Mouse (Mus musculus) naive thymus-derived CD4-positive, alpha-beta T cell, adult 2 months (primary cell): ENCODE data around the gene Slc22a7.
A peak's percentile ranks its signal among the peaks of the same experiment; 100 is the strongest.

Experiments used
- DNase-seq: peaks from one replicate; pipeline ENCODE4 v3.0.0-alpha.2; 2011; ENCODE audit warnings: low read depth

The Slc22a7 gene

DNA sequence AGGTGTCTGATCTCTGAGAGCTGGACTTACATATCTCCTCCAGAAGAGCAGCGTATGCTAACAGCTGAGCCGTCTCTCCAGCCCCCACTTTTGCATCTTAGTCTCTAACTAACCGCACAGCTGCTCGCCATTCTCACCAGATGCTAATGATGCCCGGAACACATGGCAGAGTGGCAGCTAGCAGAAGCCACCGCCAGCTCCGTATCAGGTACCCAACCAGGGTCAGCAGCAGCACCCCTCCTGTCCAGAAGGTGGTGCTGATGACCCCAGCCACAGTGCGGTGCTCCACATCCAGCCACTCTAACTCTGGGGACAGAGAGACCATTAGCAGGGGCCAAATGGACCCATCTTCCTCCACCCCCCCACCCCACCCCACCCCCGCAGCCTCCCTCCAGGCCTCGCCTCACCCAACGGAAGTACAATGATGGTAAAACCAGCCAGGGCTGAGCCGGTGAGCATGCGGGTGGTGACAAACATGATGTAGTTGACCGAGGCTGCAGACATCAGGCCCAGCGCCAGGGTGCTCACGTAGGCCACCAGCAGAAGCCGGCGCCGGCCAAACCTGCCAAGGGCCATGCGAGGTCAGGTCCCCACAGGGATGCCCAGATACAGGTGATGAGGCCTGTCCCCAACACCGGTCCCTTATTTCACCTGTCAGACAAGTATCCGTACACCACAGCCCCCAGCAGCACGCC lies 1.4 kb downstream of the Slc22a7 start:
- DNase-seq: no peak

DNA sequence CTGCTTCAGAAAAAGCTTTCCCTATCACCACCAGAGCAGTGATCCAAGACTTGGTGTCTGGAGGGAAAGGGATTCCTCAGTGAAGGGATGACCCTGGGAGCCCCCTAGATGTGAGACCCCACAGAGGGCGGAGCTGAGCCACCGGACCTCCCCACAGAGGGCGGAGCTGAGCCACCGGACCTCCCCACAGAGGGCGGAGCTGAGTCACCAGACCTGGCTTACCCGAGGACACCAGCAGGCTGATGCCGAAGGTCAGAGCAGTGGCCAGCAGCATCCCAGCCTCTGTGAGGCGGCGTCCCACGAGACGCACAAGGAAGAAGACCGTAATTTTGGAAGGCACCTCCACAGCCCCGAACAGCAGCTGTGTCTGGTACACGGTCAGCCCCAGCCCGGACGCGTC lies 4.6 kb downstream of the Slc22a7 start:
- no peak for DNase-seq

DNA sequence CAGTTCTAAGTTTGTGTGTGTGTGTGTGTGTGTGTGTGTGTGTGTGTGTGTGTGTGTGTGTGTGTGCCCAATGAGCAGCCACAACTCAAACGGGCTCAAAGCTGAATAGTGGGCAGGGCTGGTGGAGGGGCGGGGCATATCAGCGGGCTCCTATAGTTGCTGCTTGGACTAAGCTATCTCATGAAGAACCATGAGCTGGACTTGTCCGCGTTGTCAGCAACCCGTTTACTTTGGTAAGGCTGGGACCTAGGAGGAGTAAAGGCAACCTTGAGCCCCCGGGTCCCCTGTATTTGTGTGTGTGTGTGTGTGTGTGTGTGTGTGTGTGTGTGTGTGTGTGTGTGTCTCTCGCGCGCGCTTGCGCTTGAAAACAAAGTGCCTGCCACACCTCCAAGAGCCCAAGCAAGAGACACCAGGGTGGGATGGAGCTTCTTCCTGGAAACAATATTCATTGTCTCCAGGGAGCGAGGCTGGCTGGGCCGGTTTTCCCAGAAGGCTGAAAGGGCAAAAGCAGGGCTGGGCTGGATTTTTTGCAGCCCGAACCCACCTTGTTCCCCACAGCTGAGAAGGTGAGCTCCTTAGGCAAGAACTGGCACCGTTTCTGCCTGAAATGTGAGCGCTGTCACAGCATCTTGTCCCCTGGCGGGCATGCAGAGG lies 9.4 kb downstream of the Slc22a7 start, which contains the start of gene Crip3:
Crip3 (plus strand) TSS at position 166 of the 654 bp plus-strand sequence.
- DNase-seq: no peak

DNA sequence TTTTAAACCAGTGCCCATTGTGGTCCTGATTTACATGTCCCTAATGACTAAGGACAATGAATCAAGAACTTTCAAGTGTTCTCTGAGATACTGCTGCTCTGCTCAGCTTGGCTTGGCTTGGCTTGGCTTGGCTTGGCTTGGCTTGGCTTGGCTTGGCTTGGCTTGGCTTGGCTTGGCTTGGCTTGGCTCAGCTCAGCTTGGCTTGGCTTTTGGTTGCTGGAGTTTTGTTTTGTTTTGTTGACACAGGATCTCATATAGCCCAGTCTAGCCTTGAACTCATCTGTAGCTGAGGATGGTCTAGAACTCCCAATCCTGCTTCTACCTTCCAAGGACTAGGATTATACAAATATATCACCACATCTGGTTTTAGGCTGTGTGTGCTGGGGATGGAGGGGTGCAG lies 11.8 kb downstream of the Slc22a7 start:
- no peak for DNase-seq

DNA sequence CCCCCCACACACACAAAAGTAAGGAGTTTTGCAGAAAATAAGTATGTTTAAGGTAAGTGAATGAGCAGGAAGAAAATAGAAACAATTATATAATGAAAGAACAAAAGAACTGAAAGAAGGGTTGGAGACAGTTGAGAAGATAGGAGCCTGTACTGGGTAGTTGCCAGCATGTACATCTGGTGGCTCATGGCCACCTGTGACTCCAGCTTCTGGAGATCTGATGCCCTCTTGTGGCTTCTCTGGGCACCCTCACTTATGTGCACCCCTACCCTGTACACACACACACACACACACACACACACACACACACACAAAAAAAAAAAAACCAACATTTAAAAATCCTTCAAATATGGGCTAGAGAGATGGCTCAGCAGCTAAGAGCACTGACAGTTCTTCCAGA lies 18.5 kb downstream of the Slc22a7 start:
- DNase-seq: no peak

DNA sequence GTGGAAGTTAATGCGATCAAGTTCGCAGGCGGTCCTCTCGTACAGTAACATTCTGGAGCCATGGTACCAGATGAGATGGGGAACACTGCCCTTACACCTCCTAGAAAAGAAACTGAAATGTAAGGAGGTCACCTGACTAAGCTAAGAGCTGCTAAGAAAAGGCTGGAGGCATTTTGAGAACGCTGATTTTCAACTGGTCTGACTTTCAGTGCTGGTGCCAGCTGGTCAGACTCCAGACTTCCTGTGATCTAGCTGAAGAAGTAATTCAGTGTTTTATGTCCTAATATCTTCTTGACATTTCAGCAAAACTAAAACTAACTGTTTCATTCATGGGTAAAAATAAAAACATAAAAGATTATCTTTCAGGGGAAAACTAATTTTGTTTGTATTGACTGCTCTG lies 19.6 kb downstream of the Slc22a7 start:
- DNase-seq: no peak

DNA sequence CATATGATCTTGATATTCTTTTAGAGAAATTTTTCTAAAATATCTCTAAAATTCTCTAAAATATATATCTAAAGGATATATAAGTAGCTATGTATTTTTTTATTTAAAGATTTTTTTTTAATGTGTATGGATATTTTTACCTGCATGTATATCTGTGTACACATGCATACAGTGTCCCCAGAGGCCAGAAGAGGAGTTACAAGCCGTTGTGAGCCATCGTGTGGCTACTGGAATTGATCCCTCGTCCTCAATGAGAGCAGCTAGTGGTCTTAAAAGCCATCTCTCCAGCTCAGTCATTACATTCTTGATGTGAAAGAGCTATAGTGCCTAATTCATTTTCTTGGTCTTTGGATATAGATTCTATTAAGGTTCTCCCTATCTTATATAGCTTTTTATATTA lies 29.8 kb downstream of the Slc22a7 start:
- DNase-seq: peak; percentile 27

DNA sequence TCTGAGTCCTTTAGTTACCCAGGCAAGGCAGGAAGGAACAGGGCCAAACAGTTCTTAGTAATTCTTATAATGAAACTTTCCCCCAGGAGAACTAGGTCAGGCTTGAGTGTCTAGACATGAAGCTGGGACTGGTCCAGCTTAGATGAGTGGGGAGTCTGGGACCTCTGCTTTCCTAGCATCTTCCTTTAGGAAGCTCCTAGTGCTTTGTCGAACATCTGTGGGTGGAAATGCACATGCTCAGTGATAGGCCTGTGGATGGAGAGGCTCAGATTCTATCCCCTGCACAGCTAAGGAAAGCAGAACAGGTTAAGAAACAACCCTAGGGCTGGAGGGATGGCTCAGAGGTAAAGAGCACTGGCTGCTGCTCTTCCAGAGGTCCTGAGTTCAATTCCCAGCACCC lies 43.6 kb downstream of the Slc22a7 start:
- DNase-seq: no peak

DNA sequence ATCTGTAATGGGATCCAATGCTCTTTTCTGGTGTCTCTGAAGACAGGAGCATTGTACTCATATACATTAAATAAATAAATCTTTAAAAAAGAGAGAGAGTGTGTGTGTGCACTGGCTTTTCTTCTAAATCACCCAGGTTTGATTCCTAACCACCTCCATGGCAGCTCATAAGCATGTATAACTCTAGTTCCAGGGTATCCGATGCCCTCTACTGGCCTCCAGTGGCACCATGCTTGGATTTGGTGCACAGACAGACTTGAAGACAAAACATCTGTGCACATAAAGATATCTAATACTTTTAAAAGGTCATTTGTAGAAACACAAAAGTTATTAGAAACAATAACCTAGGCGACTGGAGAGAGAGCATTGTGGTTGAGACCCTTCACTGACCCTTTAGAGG lies 45.2 kb downstream of the Slc22a7 start:
- DNase-seq: peak; percentile 75

DNA sequence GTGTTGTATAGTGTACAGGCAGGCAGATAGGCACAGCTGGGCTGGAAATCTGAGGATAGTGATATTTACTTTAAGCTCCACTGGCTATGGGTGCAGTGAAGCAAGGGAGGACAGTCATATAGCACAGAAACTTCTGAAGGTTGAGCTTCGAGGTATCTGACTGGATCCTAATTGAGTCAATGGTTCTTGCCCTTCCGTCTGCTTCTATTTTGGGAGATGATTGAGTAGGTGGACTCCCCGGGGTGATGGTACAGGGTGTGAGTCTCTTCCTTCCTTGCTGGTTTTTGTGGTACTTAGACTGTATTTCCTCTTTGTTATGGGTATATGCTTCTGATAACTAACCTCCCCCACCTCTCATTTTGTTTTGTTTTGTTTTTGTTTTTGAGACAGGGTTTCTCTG lies 50.1 kb downstream of the Slc22a7 start:
- DNase-seq: peak; percentile 38

DNA sequence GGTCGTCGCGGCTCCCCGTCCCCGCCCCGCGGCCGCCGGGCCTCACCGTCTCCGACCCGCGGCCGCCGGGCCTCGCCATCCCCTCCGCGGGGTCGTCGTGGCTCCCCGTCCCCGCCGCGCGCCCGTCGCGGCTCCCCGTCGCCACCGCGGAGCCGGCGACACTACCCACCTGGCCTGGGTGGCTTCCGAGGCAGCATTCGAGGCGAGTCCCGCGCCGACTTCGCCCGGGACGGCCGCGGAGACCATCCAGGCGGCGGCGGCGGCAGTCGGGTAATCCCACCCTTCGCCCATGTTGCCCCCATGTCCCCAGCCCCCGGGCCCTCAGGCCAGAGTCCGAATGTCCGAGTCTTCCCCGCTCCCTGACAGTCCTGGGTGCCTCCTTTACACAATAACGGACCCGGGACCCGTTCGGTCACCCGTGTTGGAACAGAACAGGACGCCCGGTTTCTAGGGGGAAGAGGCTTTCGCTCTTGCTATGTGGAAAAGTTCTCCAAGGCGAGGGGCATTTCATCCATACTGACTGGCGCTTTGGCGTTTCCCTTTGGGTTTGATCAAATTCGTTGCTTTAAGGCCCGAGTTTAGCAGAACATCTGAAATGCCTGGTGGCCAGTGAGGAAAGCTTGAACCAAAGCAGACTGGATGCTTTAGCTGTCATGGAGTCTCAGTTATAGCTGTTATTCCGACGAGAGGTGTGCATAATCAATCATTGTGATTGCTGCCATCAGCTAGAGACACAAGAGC lies 54.0 kb downstream of the Slc22a7 start:
- peak; percentile 53 for DNase-seq

DNA sequence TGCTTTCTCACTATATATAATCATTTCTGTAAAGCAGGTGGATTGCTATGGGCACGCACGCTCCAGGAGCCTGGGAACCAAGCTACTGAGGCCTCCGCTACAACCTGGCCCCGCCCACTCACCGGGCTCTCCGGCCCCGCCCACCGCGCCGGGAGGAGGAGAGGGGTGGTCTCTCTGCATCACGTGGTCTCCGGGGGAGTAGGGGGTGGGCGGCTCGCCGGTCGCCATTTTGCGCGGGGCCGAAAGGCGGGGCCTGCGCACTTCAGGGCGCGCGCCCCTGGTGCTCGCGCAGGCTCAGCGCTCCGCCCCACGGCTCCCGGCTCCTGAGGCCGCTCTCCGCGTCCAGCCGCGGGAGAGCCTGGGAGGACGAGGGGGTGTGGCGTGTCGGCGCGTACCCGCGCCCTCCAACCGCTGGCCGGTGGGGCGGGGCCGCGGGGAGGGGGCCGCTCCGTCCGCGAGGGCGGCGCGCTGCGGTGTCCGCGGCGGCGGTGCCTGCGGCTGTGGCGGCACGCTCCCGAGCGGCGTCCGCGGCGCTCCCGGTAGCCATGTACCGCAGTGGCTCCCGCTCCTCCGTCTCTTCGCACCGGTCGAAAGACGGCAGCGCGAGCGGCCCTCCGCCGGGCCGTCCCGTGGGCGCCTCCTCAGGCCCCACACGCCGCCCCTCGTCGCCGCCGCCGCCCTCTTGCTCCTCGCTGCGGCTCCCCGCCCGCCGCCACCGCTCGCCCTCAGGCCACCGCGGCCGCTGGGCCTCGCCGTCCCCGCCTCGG lies 54.8 kb downstream of the Slc22a7 start, which contains the start of gene Zfp318:
Zfp318 (plus strand) TSS at position 438 of the 767 bp plus-strand sequence.
- peak; percentile 95 for DNase-seq
